Mouse (Mus musculus): ENCODE measurements at regions not wholly inside any gene's neighbourhood (a gene's known extent, or its start where the extent isn't known, plus 50 kb on each side); places are given as distances from the start of the nearest gene placed in this dataset.
A peak's percentile ranks its signal among the peaks of the same experiment; 100 is the strongest.

DNA sequence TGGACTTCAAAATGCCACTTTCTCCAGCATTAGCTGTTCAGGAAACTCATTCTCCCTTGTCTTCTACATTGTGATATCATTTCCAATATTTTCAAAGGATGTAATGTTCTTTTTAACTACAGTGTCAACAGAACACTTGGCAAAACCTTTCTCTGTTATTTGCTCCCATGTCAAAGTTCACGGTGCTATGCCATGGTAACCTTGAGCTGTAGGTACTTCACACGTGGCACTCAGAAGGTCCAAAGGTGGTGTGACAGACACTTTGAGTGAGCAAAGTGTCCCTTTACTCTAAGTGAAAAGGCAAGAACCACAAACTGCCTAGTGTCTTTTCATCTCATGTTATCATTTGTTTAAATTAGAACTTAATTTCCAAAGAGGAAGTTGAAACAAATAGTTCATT is 53.3 kb upstream of the Tram2 start:
- no peak for DNase-seq (ENCODE audit: low spot score)

DNA sequence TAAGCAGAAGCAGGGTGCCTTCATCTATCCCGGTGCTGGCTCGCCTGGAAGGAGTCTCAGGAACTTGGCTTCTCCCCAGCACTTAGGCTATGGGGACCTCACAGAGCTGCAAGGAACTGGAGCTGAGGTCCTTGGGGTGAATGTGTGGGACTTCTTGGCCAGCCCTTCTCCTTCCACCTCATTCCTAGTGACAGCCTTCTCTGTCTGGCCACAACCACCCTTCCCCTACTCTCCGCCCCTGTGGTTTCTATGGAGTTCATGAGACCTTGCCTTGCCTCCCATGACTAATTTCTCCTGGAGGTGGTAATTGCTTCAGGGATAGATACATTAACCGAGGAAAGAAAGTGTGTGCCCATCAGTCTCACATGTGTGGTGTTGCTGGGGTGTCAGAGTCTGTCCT is 67.9 kb upstream of the Tram2 start:
- no peak for DNase-seq (ENCODE audit: low spot score)

DNA sequence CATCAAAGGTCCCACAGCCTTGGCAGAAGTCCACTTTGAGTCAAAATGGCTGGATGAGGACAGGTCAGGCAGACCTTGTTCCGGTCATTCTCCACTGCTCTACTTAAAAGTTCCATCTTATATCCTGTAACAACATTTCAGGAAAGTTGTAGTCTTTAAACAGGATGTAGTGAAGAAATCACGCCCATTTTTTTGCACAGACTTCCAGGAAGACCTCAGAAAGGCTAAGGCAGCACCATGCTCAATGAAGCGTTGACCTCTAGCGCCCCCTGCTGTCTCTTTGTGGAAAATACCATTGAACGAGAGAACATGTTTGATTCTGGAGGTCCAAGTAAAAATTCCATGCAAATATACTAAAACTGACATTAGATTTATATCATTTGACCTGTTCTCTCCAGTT is 56.6 kb upstream of the Tmem14a start:
- DNase-seq (ENCODE audit: low spot score), result peak; percentile 66

DNA sequence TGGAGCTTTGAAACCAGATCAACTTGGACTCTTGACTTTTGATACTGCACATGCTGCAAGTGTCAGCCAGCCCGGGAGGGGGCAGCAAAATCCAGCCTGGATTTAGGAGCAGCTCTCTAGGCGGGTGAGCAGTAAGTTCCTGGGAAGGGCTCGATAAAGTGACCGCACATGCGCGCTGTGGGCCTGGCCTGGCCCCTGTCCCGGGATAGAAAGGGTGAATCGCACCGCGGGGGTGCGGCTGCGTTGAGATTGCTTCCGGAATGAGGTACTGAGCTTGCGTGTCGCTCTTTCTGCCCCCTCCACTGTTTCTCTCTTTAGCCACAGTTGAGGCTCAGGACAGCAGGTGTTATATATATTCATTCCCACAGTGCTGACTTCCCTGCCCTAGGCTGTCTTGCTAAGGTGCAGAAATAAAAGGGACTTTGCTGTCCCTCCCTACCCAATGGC is 52.1 kb upstream of the Tmem14a start:
- DNase-seq (ENCODE audit: low spot score), result peak; percentile 56

DNA sequence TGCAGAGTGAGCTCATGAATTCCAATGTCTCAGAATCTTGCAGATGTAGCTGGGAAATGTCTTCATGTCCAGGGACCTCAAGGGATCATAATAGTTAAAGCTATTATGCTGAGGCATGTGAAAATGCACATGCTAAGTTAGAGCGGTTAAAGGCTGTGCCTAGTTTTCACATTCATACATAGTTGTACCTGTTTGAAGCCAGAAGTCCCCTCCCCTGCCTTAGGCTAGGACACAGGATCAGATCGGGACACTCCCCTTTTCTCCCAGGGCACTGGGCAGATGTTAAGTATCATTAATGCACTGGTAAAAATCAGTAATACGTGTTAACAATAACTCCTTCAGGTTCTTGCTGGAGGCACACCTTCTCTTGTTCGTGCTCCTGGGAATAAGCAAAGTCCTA is 51.6 kb upstream of the Tmem14a start:
- no peak for DNase-seq (ENCODE audit: low spot score)
